Mouse (Mus musculus): ENCODE measurements around the gene Esp38.
"Not testable (repeated sequence)": the region's sequence is repeated elsewhere in the genome, so short reads cannot be mapped to it uniquely, and the experiment has no call there.

The Esp38 gene

GRCm38 (mm10) chr17:39950220-39950619, at the start of gene Esp38:
Esp38 (plus strand) TSS chr17:39950520.
- no peak for DNase-seq

- not testable (repeated sequence) for DNase-seq
Measured at GRCm38 (mm10) chr17:39902928-39903545, 47.3 kb upstream of the Esp38 start.

All from thymus, postnatal 4 days (tissue).